Mouse (Mus musculus) ES-E14 (cell line): ENCODE measurements around the gene Selenoo. TPM values are rescaled to one million over a fixed set of nuclear protein-coding genes. Genes with fewer than 3 reads are reported as not detected.

Experiments used
- DNase-seq: peaks from one replicate; pipeline ENCODE4 v3.0.0-alpha.2; 2013; ENCODE audit warnings: low read depth, low spot score
- H3K27ac ChIP-seq: 2 replicates; pipeline ENCODE4 v1.5.1; 2012; ENCODE audit warnings: low read depth, mild to moderate bottlenecking, low read length, moderate library complexity, mixed read lengths; ENCODE audit not compliant: poor library complexity, insufficient read depth, severe bottlenecking
- H3K36me3 ChIP-seq: 2 replicates; pipeline ENCODE4 v1.6.1; 2012; ENCODE audit warnings: mild to moderate bottlenecking, low read length, moderate library complexity, mixed read lengths; ENCODE audit not compliant: control insufficient read depth, poor library complexity, insufficient read depth, severe bottlenecking
- H3K4me1 ChIP-seq, 2 experiments: fragments of 150-350 bp in 1 of 2; sonication (generic) in 1 of 2; 2 replicates each; pipeline ENCODE4 v1.6.1; 2012; ENCODE audit warnings: low read length in 2 of 2, mild to moderate bottlenecking in 1 of 2, mixed read lengths in 1 of 2; ENCODE audit not compliant: control insufficient read depth in 2 of 2, insufficient read depth in 2 of 2, poor library complexity in 1 of 2
- H3K4me3 ChIP-seq, 2 experiments: fragments of 150-350 bp in 1 of 2; sonication (generic) in 1 of 2; 2 replicates each; pipeline ENCODE4 v1.5.1; 2012; ENCODE audit warnings: low read length in 2 of 2, low read depth in 1 of 2, mild to moderate bottlenecking in 1 of 2, mixed read lengths in 1 of 2; ENCODE audit not compliant: insufficient read depth in 1 of 2, poor library complexity in 1 of 2, severe bottlenecking in 1 of 2
- H3K9ac ChIP-seq: 2 replicates; pipeline ENCODE4 v1.6.1; 2012; ENCODE audit warnings: low read depth, mild to moderate bottlenecking, low read length, mixed read lengths; ENCODE audit not compliant: poor library complexity, insufficient read depth, severe bottlenecking
- H3K9me3 ChIP-seq: fragments of 150-350 bp; sonication (generic); 2 replicates; pipeline ENCODE4 v1.6.1; 2012; ENCODE audit warnings: low read depth, mild to moderate bottlenecking, low read length; ENCODE audit not compliant: control insufficient read depth, insufficient read depth
- CHD2 ChIP-seq: IDR thresholded peaks from 2 replicates; pipeline ENCODE4 v1.6.1; 2014; ENCODE audit warnings: mild to moderate bottlenecking, low read depth, low read length, inconsistent platforms
- HCFC1 ChIP-seq: IDR thresholded peaks from 2 replicates; pipeline ENCODE4 v1.6.1; 2012; ENCODE audit warnings: low read length, inconsistent platforms, borderline replicate concordance; ENCODE audit not compliant: insufficient read depth
- MAFK ChIP-seq: IDR thresholded peaks from 2 replicates; pipeline ENCODE4 v1.6.1; 2014; ENCODE audit warnings: mild to moderate bottlenecking, low read depth, low read length, inconsistent platforms; ENCODE audit not compliant: insufficient read depth
- ZC3H11A ChIP-seq: IDR thresholded peaks from 2 replicates; pipeline ENCODE4 v1.6.1; 2012; ENCODE audit warnings: low read depth, mild to moderate bottlenecking, inconsistent platforms, low read length, borderline replicate concordance
- ZNF384 ChIP-seq: IDR thresholded peaks from 2 replicates; pipeline ENCODE4 v1.6.1; 2012; ENCODE audit warnings: low read depth, low read length, inconsistent platforms
- in situ Hi-C, 2 experiments: fragments of 600-800 bp; cut with MboI; formaldehyde crosslinking; loops; one replicate each; pipeline ENCODE4 v1.15.1; 2025; ENCODE audit warnings: low sequenced_read_pairs in 2 of 2, inconsistent platforms in 1 of 2; ENCODE audit not compliant: unreplicated experiment in 2 of 2
- total RNA-seq: library from RNA; depleted of rRNA; stranded (reverse); fragments of 300-350 nt; gene quantifications from 2 replicates; pipeline ENCODE4 v1.2.3, GENCODE M21; 2012

Gene Selenoo
- total RNA-seq, 1 experiment, result 7.5 TPM

DNA sequence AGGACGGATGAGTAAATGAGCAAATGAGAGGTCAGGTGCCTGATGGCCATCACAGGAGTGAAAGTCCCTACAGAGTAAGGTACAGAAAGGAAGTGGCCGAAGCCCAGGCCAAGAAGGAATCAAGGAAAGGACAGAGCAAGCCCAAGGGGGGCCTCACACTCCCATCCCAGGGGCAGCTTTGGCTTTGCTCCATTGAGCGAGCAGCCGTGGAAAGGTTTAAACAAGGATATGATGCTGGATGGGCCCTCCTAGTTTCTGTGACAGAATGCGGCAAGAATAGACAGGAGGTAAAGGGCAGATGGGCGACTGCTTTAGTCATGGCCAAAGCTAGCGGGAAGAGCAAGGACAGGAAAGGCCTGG is 49.1 kb downstream of the Selenoo start:
- Histone ChIP-seq H3K36me3 (peaks cover 1% of the 10 kb centered on the region; the same call in 1 of the 2 replicates), H3K9me3 (no peaks in the 10 kb centered on the region), H3K4me1 (peaks cover 0 to 11% of the 10 kb centered on the region in 2 experiments; a peak in 1 of 4 replicates), H3K27ac (no peak overlapping the region), H3K9ac (no peak overlapping the region), H3K4me3 (no peak overlapping the region)
- DNase-seq, result no peak
- TF ChIP-seq CHD2 (no peak), MAFK (no peak), HCFC1 (no peak), ZNF384 (no peak), ZC3H11A (no peak)
- in situ Hi-C loops, result no loop called here

DNA sequence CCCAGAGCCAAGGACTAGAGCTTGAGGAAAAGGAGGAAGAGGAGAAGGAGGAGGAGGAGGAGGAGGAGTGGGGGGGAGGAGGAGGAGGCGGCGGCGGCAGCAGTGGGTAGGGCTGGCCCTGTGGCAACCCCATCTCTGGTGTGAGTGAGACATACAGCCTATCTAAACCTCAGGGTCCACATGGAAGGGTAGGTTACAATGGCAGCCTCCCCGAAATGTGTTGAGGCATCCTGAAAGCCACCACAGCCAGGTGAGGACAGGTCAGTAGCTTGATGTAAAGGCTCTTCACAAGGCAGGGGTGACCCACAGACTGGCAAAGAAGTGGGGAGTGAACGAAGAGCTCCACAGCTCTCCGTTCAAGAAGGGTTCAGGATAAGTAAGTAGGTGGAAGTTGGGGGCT is 49.6 kb downstream of the Selenoo start:
- Histone ChIP-seq H3K4me1 (peaks cover 0 to 11% of the 10 kb centered on the region in 2 experiments; a peak in 1 of 4 replicates), H3K4me3 (no peak overlapping the region), H3K36me3 (no peaks in the 10 kb centered on the region; the same call in 1 of the 2 replicates), H3K9ac (no peak overlapping the region), H3K9me3 (no peaks in the 10 kb centered on the region), H3K27ac (no peak overlapping the region)
- TF ChIP-seq HCFC1 (no peak), MAFK (no peak), CHD2 (no peak), ZNF384 (no peak), ZC3H11A (no peak)
- in situ Hi-C loops, result no loop called here
- DNase-seq, result no peak

DNA sequence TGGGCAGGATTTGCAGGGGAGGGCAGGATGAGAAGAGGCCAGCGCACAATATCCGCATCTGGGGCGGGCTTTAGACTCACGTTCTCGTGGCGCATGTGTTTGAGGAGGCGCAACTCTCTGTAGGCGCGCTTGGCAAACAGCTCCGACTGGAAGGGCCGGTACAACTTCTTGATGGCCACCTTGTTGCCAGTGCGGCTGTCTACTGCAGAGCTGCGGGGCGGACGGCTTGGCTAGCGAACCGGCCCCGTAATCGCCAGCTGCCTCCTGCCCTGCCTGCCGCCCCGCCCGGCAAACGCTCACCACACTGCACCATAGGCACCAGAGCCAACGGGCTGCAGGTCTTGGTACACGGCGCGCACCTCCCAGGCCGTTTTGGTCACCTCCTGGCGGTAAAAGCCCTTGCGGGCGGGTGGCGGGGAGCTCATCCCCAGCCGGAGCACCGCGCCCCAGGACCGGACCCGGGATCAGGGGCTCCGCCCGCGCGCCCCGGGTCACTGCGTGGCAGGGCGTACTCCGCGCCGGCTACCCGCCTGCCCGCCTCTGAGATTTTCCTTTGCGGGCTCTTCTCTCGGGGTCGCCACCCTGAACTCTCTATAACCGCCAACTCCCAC is 51.3 kb downstream of the Selenoo start:
- Histone ChIP-seq H3K9me3 (no peaks in the 10 kb centered on the region), H3K36me3 (peaks cover 4% of the 10 kb centered on the region; the same call in 1 of the 2 replicates), H3K4me3 (peak overlapping the region; percentile 69 to 88), H3K9ac (peak overlapping the region; percentile 84), H3K4me1 (peaks cover 0 to 11% of the 10 kb centered on the region in 2 experiments; a peak in 1 of 4 replicates), H3K27ac (no peak overlapping the region)
- in situ Hi-C loops, result no loop called here
- no peak for TF ChIP-seq HCFC1
- DNase-seq, result no peak

DNA sequence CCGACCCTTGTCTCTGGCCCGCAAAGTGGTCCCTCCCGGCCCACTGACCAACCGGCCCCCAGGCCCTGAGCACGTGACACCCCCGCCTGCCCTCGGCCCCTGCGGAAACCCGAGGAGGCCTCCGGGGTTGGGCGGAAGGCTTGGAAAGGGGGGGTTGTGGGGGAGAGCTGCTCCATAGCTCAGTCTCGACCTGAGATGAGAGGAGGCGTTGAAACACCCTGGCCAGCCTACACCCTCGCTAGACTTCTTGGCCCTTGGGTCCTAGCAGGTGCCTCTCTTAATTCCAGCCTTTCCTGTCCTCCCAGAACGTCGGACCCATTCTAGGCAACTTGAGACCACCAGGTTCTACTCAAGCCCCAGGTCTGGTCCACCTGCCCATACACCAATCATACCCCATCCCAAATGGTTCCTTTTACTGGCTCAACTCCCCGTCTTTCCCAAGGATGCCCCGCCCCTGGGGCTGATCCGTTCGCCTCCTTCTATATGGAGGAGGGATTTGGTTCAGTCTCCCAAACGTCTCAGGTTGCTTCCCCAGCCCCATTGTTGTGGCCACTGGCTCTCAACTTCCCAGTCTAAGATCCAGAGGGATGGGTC is 51.9 kb downstream of the Selenoo start, which contains the start of gene Mapk12:
Mapk12 (minus strand) TSS at position 45 of the 594 bp plus-strand sequence.
- peak; percentile 56 for DNase-seq
- in situ Hi-C loops, result no loop called here
- H3K9ac ChIP-seq, result peak within 1 kb of the TSS; percentile 84
- peaks cover 4% of the 10 kb centered on the region; the same call in 1 of the 2 replicates for H3K36me3 ChIP-seq
- TF ChIP-seq HCFC1 (no peak), ZNF384 (no peak), ZC3H11A (no peak), CHD2 (no peak), MAFK (no peak)
- H3K4me1 ChIP-seq, result peaks cover 0 to 12% of the 10 kb centered on the region in 2 experiments; a peak in 1 of 4 replicates
- peak within 1 kb of the TSS; percentile 69 to 88 for H3K4me3 ChIP-seq
- no peak within 1 kb of the TSS for H3K27ac ChIP-seq
- H3K9me3 ChIP-seq, result no peaks in the 10 kb centered on the region
